Mouse (Mus musculus): ENCODE data around the gene Atat1. TPM values are rescaled to one million over a fixed set of nuclear protein-coding genes. Genes with fewer than 3 reads are reported as not detected.
A peak's percentile ranks its signal among the peaks of the same experiment; 100 is the strongest.

Gene Atat1
- polyA plus RNA-seq, 1 experiment from 2014 or later = 213 TPM

MicroRNAs encoded within 50 kb of the gene (microRNA counts, 519-probe panel; counts per million panel counts)
- microRNA mmu-miR-1894-3p (171 counts per million, percentile 57 among the panel's probes with 10 or more counts), microRNA mmu-miR-1894-5p (171 counts per million, percentile 57 among the panel's probes with 10 or more counts)

Small RNA genes within 50 kb of the gene (microRNA-seq; reads per million reads assigned to microRNA genes)
- 2.1 reads per million for gene Gm28033
- gene Mir1894 = not detected

Other genes with a start within 250 kb of the Atat1 start
- gene Vars2, start 242.5 kb downstream of the Atat1 start, polyA plus RNA-seq (2014; fragmentation: Nextera tagmentation; extraction: Ambion mirVana) = 13.1 and 15.0 TPM in 2 replicates
- 42.9 and 46.1 TPM in 2 replicates for gene Gtf2h4, start 236.3 kb downstream of the Atat1 start, polyA plus RNA-seq (2014; fragmentation: Nextera tagmentation; extraction: Ambion mirVana)
- gene Ddr1, start 205.5 kb downstream of the Atat1 start, polyA plus RNA-seq (2014; fragmentation: Nextera tagmentation; extraction: Ambion mirVana) = 95.8 and 98.1 TPM in 2 replicates
- 2.0 and 2.8 TPM in 2 replicates for gene Ier3, start 88.4 kb downstream of the Atat1 start, polyA plus RNA-seq (2014; fragmentation: Nextera tagmentation; extraction: Ambion mirVana)
- gene Flot1, start 86.8 kb downstream of the Atat1 start, polyA plus RNA-seq (2014; fragmentation: Nextera tagmentation; extraction: Ambion mirVana) = 48.5 and 52.3 TPM in 2 replicates
- gene Tubb5, start 71.8 kb downstream of the Atat1 start, polyA plus RNA-seq (2014; fragmentation: Nextera tagmentation; extraction: Ambion mirVana) = 1,543 and 1,545 TPM in 2 replicates
- gene Mdc1, start 68.6 kb downstream of the Atat1 start, polyA plus RNA-seq (2014; fragmentation: Nextera tagmentation; extraction: Ambion mirVana) = 15.0 and 18.3 TPM in 2 replicates
- 47.3 and 50.3 TPM in 2 replicates for gene Nrm, start 48.8 kb downstream of the Atat1 start, polyA plus RNA-seq (2014; fragmentation: Nextera tagmentation; extraction: Ambion mirVana)
- gene Ppp1r18, start 44.5 kb downstream of the Atat1 start, polyA plus RNA-seq (2014; fragmentation: Nextera tagmentation; extraction: Ambion mirVana) = 34.9 and 39.3 TPM in 2 replicates
- gene Dhx16, start 30.3 kb downstream of the Atat1 start, polyA plus RNA-seq (2014; fragmentation: Nextera tagmentation; extraction: Ambion mirVana) = 42.9 and 51.3 TPM in 2 replicates
- gene 2310061I04Rik, start 12.6 kb downstream of the Atat1 start, polyA plus RNA-seq (2014; fragmentation: Nextera tagmentation; extraction: Ambion mirVana) = 23.7 and 28.5 TPM in 2 replicates
- gene Mrps18b, start 6.3 kb upstream of the Atat1 start, polyA plus RNA-seq (2014; fragmentation: Nextera tagmentation; extraction: Ambion mirVana) = 67.9 and 72.0 TPM in 2 replicates
- gene Ppp1r10, start 6.4 kb upstream of the Atat1 start, polyA plus RNA-seq (2014; fragmentation: Nextera tagmentation; extraction: Ambion mirVana) = 48.9 and 49.3 TPM in 2 replicates
- gene Abcf1, start 59.7 kb upstream of the Atat1 start, polyA plus RNA-seq (2014; fragmentation: Nextera tagmentation; extraction: Ambion mirVana) = 103 and 113 TPM in 2 replicates
- 35.7 and 36.5 TPM in 2 replicates for gene Gnl1, start 69.8 kb upstream of the Atat1 start, polyA plus RNA-seq (2014; fragmentation: Nextera tagmentation; extraction: Ambion mirVana)
- gene Prr3, start 70.2 kb upstream of the Atat1 start, polyA plus RNA-seq (2014; fragmentation: Nextera tagmentation; extraction: Ambion mirVana) = 39.3 and 44.4 TPM in 2 replicates
- 3.5 and 3.6 TPM in 2 replicates for gene H2-T24, start 110.5 kb upstream of the Atat1 start, polyA plus RNA-seq (2014; fragmentation: Nextera tagmentation; extraction: Ambion mirVana)
- 2.7 and 3.0 TPM in 2 replicates for gene H2-T23, start 122.8 kb upstream of the Atat1 start, polyA plus RNA-seq (2014; fragmentation: Nextera tagmentation; extraction: Ambion mirVana)
- gene H2-T22, start 132.7 kb upstream of the Atat1 start, polyA plus RNA-seq (2014; fragmentation: Nextera tagmentation; extraction: Ambion mirVana) = 9.2 and 10.2 TPM in 2 replicates
- gene Gm6034, start 132.9 kb upstream of the Atat1 start, polyA plus RNA-seq (2014; fragmentation: Nextera tagmentation; extraction: Ambion mirVana) = not detected in 2 replicates
- not detected in 2 replicates for gene Gm11127, start 148.3 kb upstream of the Atat1 start, polyA plus RNA-seq (2014; fragmentation: Nextera tagmentation; extraction: Ambion mirVana)
- gene Gm19684, start 211.6 kb upstream of the Atat1 start, polyA plus RNA-seq (2014; fragmentation: Nextera tagmentation; extraction: Ambion mirVana) = not detected in 2 replicates
- not detected in 2 replicates for gene Gm7030, start 219.3 kb upstream of the Atat1 start, polyA plus RNA-seq (2014; fragmentation: Nextera tagmentation; extraction: Ambion mirVana)

Measured in neural tube, embryonic 11.5 days (tissue).